Mouse (Mus musculus) forebrain, embryonic 16.5 days (tissue): Measurements from ENCODE around the gene Gstt4. TPM values are rescaled to one million over a fixed set of nuclear protein-coding genes. Genes with fewer than 3 reads are reported as not detected.
A peak's percentile ranks its signal among the peaks of the same experiment; 100 is the strongest.

Experiments
- ATAC-seq: fragments of 200-750 bp; cut with Nextera tagmentation; 2 replicates; pipeline ENCODE4 v1.8.0; 2017; ENCODE audit warnings: mild to moderate bottlenecking, moderate library complexity
- H3K27ac ChIP-seq: fragments of 300-500 bp; sonication (generic); 2 replicates; pipeline ENCODE4 v1.5.1; 2014; ENCODE audit warnings: low read length, control low read depth
- H3K27me3 ChIP-seq: fragments of 300-500 bp; sonication (generic); replicated peaks from 2 replicates; pipeline ENCODE4 v1.6.1; 2014; ENCODE audit warnings: low read length; ENCODE audit not compliant: control insufficient read depth, insufficient read depth
- H3K36me3 ChIP-seq: fragments of 300-500 bp; sonication (generic); 2 replicates; pipeline ENCODE4 v1.6.1; 2014; ENCODE audit not compliant: control insufficient read depth, insufficient read depth
- H3K4me1 ChIP-seq: fragments of 300-500 bp; sonication (generic); replicated peaks from 2 replicates; pipeline ENCODE4 v1.6.1; 2014; ENCODE audit warnings: low read length; ENCODE audit not compliant: control insufficient read depth, insufficient read depth
- H3K4me2 ChIP-seq: fragments of 300-500 bp; sonication (generic); 2 replicates; pipeline ENCODE4 v1.6.1; 2014; ENCODE audit warnings: mild to moderate bottlenecking, low read length, control low read depth
- H3K4me3 ChIP-seq: fragments of 300-500 bp; sonication (generic); replicated peaks from 2 replicates; pipeline ENCODE4 v1.5.1; 2014; ENCODE audit warnings: mild to moderate bottlenecking, low read length, control low read depth
- H3K9ac ChIP-seq: fragments of 300-500 bp; sonication (generic); replicated peaks from 2 replicates; pipeline ENCODE4 v1.6.1; 2014; ENCODE audit warnings: low read depth, low read length, control low read depth
- H3K9me3 ChIP-seq: fragments of 300-500 bp; sonication (generic); 2 replicates; pipeline ENCODE4 v1.6.1; 2016; ENCODE audit warnings: low read length; ENCODE audit not compliant: control insufficient read depth
- WGBS: fragments of 180-500 bp; shearing (Covaris S2); extraction: QIAGEN DNeasy Blood & Tissue Kit; methylation state at CpG from one replicate; pipeline ENCODE4 v1.1.7; 2014; 5-methylcytosine and 5-hydroxymethylcytosine counted together
- polyA plus RNA-seq: library from polyadenylated mRNA; unstranded; fragments of >200 nt; fragmentation: Nextera tagmentation; extraction: Ambion mirVana; gene quantifications from 2 replicates; pipeline ENCODE4 v1.2.1, GENCODE M21; 2015

The Gstt4 gene
- polyA plus RNA-seq, 1 experiment from 2014 or later, result not detected

DNA sequence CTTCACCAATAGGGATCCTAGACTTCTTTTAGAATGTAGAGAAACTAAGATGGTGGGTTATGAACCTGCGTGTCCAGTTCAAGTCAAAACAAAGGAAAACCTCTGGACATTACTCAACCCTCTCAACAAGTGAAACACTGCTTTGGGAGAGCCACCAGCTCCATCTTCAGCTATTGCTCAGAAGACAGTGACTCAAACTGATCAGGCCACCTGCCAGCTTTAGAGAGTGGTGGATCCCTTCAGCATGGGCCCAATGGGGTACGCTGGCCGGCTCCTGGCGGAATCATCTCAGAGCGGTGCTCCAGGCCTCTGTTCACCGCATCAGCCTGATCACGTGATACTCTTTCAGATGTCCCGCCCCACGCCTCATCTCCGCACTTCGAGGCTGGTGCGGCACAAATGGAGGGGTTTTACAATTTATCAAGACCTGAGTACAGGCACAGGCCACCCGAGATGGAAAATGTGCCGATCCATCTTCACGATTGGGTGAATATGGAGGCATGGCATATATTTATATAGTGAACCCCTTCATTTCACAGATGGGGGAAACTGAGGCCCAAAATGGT is 33.2 kb upstream of the Gstt4 start:
- no peaks in the 10 kb centered on the region for H3K9me3 ChIP-seq
- ATAC-seq, result no peak
- H3K4me2 ChIP-seq, result no peak overlapping the region
- H3K9ac ChIP-seq, result no peak overlapping the region
- WGBS, result 89% methylated on average over 15 of the region's 15 CpGs
- no peak overlapping the region for H3K27ac ChIP-seq
- H3K36me3 ChIP-seq, result 0 out of 2 replicates have a peak, but pooled peaks cover 2% of the 10 kb centered on the region
- H3K4me3 ChIP-seq, result no peak overlapping the region
- H3K4me1 ChIP-seq, result peaks cover 18% of the 10 kb centered on the region
- no peaks in the 10 kb centered on the region for H3K27me3 ChIP-seq

DNA sequence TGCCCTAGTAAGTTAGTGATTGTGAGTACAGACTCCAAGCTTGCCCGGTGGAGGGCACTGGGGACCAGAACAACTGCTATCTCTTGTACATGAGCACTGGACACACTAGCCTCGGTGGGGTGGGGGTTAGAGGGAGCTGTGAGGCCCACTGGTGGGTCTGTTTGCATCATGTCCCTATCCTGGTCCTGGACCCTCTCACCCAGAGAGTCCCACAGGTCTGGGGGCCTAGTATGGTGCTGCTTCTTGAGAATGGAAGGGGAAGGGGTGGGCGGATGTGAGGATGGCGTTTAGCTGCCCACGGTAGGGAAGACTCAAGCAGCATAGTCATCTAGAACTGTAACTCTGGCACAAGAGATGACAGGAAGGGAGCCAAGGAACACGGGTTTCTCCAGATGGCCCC is 32.4 kb upstream of the Gstt4 start:
- 81% methylated on average over 6 of the region's 6 CpGs for WGBS

GRCm38 (mm10) chr10:75854096-75854495 is 31.8 kb upstream of the Gstt4 start:
- Histone ChIP-seq H3K4me3 (no peak overlapping the region), H3K27me3 (no peaks in the 10 kb centered on the region), H3K9me3 (no peaks in the 10 kb centered on the region), H3K4me2 (no peak overlapping the region), H3K36me3 (0 out of 2 replicates have a peak, but pooled peaks cover 2% of the 10 kb centered on the region), H3K9ac (no peak overlapping the region), H3K4me1 (peaks cover 14% of the 10 kb centered on the region), H3K27ac (no peak overlapping the region)
- ATAC-seq, result no peak
- WGBS, result 47% methylated on average over 5 of the region's 5 CpGs

More for the DNA sequence above, 32.4 kb upstream of the Gstt4 start:
- H3K27me3 ChIP-seq, result no peaks in the 10 kb centered on the region
- no peak overlapping the region for H3K9ac ChIP-seq
- ATAC-seq, result no peak
- H3K9me3 ChIP-seq, result no peaks in the 10 kb centered on the region
- H3K4me2 ChIP-seq, result no peak overlapping the region
- peaks cover 14% of the 10 kb centered on the region for H3K4me1 ChIP-seq
- H3K27ac ChIP-seq, result no peak overlapping the region
- 0 out of 2 replicates have a peak, but pooled peaks cover 2% of the 10 kb centered on the region for H3K36me3 ChIP-seq
- H3K4me3 ChIP-seq, result no peak overlapping the region

- ATAC-seq, result peak; percentile 61
- 16% methylated on average over 10 of the region's 10 CpGs for WGBS
- Histone ChIP-seq H3K27me3 (no peaks in the 10 kb centered on the region), H3K9ac (no peak overlapping the region), H3K36me3 (0 out of 2 replicates have a peak, but pooled peaks cover 2% of the 10 kb centered on the region), H3K27ac (no peak overlapping the region), H3K4me3 (no peak overlapping the region), H3K4me2 (no peak overlapping the region), H3K4me1 (peaks cover 7% of the 10 kb centered on the region), H3K9me3 (no peaks in the 10 kb centered on the region)
Observed at GRCm38 (mm10) chr10:75853452-75853851, 31.1 kb upstream of the Gstt4 start.

DNA sequence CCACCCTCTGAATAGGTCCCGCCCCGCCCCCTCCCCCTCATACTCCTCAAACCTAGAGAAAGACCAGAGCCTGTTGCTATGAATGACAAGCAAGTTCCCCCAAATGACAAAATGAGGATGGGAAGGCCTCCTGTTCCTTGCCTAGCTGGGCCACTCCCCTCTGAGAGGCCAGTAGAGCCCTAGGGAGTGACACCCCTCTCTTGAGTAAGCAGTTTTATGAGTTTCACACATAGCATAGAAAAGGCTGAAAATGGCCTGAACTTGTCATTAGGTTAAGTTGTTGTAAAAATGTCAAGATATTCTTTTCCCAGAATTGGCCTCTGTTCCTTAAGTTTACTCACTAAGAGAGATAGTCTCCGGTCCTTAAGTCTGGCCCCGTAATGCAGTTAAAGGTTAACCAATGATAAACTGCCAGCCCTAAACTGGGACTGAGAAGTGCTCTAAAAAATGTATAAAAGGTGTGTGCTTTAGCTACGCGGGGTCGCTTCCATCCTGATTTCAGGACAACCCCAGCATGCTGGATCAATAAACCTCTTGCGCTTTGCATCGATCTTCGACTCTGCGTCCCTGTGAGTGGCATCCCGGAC is 30.3 kb upstream of the Gstt4 start:
- ATAC-seq, result no peak
- Histone ChIP-seq H3K9ac (no peak overlapping the region), H3K27ac (no peak overlapping the region), H3K4me1 (peaks cover under 1% of the 10 kb centered on the region; the same call in 1 of the 2 replicates), H3K4me2 (no peak overlapping the region), H3K4me3 (no peak overlapping the region), H3K27me3 (no peaks in the 10 kb centered on the region), H3K9me3 (no peaks in the 10 kb centered on the region), H3K36me3 (0 out of 2 replicates have a peak, but pooled peaks cover under 1% of the 10 kb centered on the region)
- WGBS, result 94% methylated on average over 12 of the region's 12 CpGs

- no peaks in the 10 kb centered on the region for H3K27me3 ChIP-seq
- no peaks in the 10 kb centered on the region for H3K4me1 ChIP-seq
Observed at GRCm38 (mm10) chr10:75851681-75852080, 29.3 kb upstream of the Gstt4 start.

DNA sequence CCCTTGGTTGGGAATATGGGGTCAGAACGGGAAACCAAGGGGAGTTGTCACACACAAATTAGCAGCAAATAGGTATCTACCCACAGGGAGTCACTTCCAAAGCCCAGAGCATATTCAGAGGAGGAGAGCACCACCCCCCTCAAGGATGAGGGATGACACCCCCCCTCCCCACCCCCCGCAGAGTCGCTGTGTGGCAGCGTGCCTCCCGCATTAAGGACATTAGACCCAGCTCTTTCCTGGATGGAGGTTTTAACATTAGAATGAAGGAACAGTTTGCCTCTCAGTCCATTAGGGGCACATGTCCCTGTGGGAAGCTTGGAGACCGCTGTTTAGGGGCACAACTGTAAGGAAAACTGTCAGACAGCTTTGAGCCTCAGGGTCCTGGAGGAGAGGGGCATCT is 28.7 kb upstream of the Gstt4 start:
- H3K36me3 ChIP-seq, result no peaks in the 10 kb centered on the region
- WGBS, result 8% methylated on average over 6 of the region's 6 CpGs
- no peak for ATAC-seq
- no peaks in the 10 kb centered on the region for H3K4me1 ChIP-seq
- no peak overlapping the region for H3K4me3 ChIP-seq
- no peak overlapping the region for H3K9ac ChIP-seq
- H3K27me3 ChIP-seq, result no peaks in the 10 kb centered on the region
- no peak overlapping the region for H3K4me2 ChIP-seq
- H3K9me3 ChIP-seq, result no peaks in the 10 kb centered on the region
- no peak overlapping the region for H3K27ac ChIP-seq

More at GRCm38 (mm10) chr10:75851681-75852080, 29.3 kb upstream of the Gstt4 start:
- Histone ChIP-seq H3K9ac (no peak overlapping the region), H3K9me3 (no peaks in the 10 kb centered on the region), H3K36me3 (no peaks in the 10 kb centered on the region), H3K27ac (no peak overlapping the region), H3K4me3 (no peak overlapping the region), H3K4me2 (no peak overlapping the region)
- WGBS, result 34% methylated on average over 3 of the region's 3 CpGs
- ATAC-seq, result no peak

GRCm38 (mm10) chr10:75848382-75848781 is 26.0 kb upstream of the Gstt4 start:
- 27% methylated on average over 3 of the region's 3 CpGs for WGBS
- H3K4me1 ChIP-seq, result no peaks in the 10 kb centered on the region
- no peak overlapping the region for H3K4me3 ChIP-seq
- no peaks in the 10 kb centered on the region for H3K9me3 ChIP-seq
- H3K27ac ChIP-seq, result no peak overlapping the region
- no peaks in the 10 kb centered on the region for H3K27me3 ChIP-seq
- no peak overlapping the region for H3K4me2 ChIP-seq
- H3K9ac ChIP-seq, result no peak overlapping the region
- ATAC-seq, result no peak
- no peaks in the 10 kb centered on the region for H3K36me3 ChIP-seq

- no peak for ATAC-seq
- Histone ChIP-seq H3K4me2 (no peak overlapping the region), H3K27me3 (no peaks in the 10 kb centered on the region), H3K9ac (no peak overlapping the region), H3K27ac (no peak overlapping the region), H3K36me3 (no peaks in the 10 kb centered on the region), H3K4me3 (no peak overlapping the region), H3K4me1 (no peaks in the 10 kb centered on the region), H3K9me3 (no peaks in the 10 kb centered on the region)
- 86% methylated on average over 6 of the region's 6 CpGs for WGBS
Observed at GRCm38 (mm10) chr10:75845306-75845930, 23.1 kb upstream of the Gstt4 start.
